Mouse (Mus musculus): ENCODE data around the gene Gm13057.
"Not testable (repeated sequence)": the region's sequence is repeated elsewhere in the genome, so short reads cannot be mapped to it uniquely, and the experiment has no call there.

Gm13057 gene

DNA sequence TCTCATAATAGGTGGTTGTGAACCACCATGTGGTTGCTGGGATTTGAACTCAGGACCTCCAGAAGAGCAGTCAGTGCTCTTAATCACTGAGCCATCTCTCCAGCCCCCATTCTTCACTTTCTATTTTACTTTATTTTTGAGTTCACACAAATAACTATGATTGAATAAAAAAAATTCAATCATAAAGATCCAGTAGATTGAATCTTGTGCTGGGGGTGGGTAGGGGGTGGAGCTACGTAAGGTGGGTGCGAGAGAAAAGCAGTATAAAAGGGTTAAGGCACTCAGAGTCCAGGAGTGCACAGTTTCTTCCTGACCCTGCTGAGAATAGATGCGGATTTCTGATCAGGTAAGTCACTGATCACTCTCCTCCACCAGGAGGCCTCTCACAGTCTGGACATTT, at the start of gene Gm13057, which contains the start of gene BC080695:
Gene Gm13057 (plus strand): TSS at position 310 of the 400 bp plus-strand sequence.
Gene BC080695 (plus strand): TSS at position 301 of the 400 bp plus-strand sequence.
- DNase-seq = not testable (repeated sequence)

DNA sequence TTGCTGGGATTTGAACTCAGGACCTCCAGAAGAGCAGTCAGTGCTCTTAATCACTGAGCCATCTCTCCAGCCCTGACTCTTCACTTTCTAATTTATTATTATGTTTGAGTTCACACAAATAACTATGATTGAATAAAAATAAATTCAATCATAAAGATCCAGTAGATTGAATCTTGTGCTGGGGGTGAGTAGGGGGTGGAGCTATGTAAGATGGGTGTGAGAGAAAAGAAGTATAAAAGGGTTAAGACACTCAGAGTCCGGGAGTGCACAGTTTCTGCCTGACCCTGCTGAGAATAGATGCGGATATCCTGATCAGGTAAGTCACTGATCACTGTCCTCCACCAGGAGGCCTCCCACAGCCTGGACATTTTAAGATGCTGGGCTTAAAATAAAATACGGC, 40.5 kb upstream of the Gm13057 start, which contains the start of gene Gm13043:
Gene Gm13043 (plus strand): TSS at position 301 of the 400 bp plus-strand sequence.
- DNase-seq = no peak

GRCm38 (mm10) chr4:143535654-143536053, 15.9 kb upstream of the Gm13057 start, which contains the start of gene Gm13040:
Gm13040 (plus strand) TSS chr4:143535954.
- not testable (repeated sequence) for DNase-seq
